ENCODE assay signal across 20 mouse cellular contexts in the genomic region with DNA sequence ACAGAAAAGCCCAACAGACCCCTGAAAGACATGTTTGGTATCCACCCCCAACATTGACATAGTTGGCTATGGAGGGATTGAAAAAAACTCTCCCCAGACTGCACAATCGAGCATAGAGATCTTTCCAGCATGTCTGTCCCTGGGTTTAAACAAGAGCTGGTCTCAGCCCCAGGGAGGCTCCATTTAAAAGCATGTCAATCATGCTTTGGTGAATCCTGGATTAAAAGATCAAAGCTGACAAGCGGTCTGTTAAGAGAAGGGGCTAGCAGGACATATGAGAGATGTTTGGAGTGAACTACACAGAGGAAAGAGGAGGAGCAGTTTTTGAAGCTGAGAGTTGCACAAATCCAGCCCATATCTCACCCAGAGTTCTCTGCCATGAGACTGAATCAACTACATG. TPM values are rescaled to one million over a fixed set of nuclear protein-coding genes. Genes with fewer than 3 reads are reported as not detected.
DNase-seq lines count a peak whose midpoint lies in the region; ATAC-seq and TF ChIP-seq lines count a peak whose summit lies in the region.
"Had no signal": no experiment of that assay in that cellular context is flagged by ENCODE, and none has a peak within 500 bp of the region (broad histone marks: within the 10 kb centered on the region; RNA-seq: fewer than 3 reads in every experiment).

No protein-coding gene starts in this region.

- ATAC-seq in forebrain, embryonic 16.5 days = no peak
- ATAC-seq in forebrain, embryonic 13.5 days = no peak
- no peak for ATAC-seq in midbrain, embryonic 16.5 days
- ATAC-seq in midbrain, embryonic 14.5 days (ENCODE audit: low FRiP score, low TSS enrichment) = no peak
- ATAC-seq: activated CD4-positive, CD25-positive, alpha-beta regulatory T cell, adult 4 months; inflammation-experienced regulatory T-cells, adult 6 months; Patski had no signal

- no peaks in the 10 kb centered on the region for H3K27me3 ChIP-seq in forebrain, embryonic 16.5 days (replicated peaks; ENCODE audit: control insufficient read depth, insufficient read depth, low read length)
- H3K27me3 ChIP-seq in forebrain, embryonic 13.5 days = no peaks in the 10 kb centered on the region
- no peaks in the 10 kb centered on the region for H3K27me3 ChIP-seq in midbrain, embryonic 10.5 days (ENCODE audit: low read depth, poor library complexity, severe bottlenecking)
- no peaks in the 10 kb centered on the region for H3K27me3 ChIP-seq in midbrain, embryonic 16.5 days (ENCODE audit: control insufficient read depth, insufficient read depth, low read depth, low read length)
- no peaks in the 10 kb centered on the region for H3K27me3 ChIP-seq in midbrain, embryonic 14.5 days (ENCODE audit: control insufficient read depth, insufficient read depth, low read length)
- H3K27me3 ChIP-seq: CH12.LX; embryonic facial prominence, embryonic 12.5 days; Patski had no signal

- no peak overlapping the region for H3K4me3 ChIP-seq in forebrain, embryonic 16.5 days (replicated peaks; ENCODE audit: low read length)
- H3K4me3 ChIP-seq in forebrain, embryonic 13.5 days = no peak overlapping the region
- no peak overlapping the region for H3K4me3 ChIP-seq in midbrain, embryonic 10.5 days
- H3K4me3 ChIP-seq in midbrain, embryonic 16.5 days (ENCODE audit: low read depth, low read length) = no peak overlapping the region
- H3K4me3 ChIP-seq in midbrain, embryonic 14.5 days (replicated peaks; ENCODE audit: low read depth, low read length) = no peak overlapping the region
- no peak overlapping the region for H3K4me3 ChIP-seq in layer of hippocampus, adult 2 months
- H3K4me3 ChIP-seq: embryonic facial prominence, embryonic 12.5 days had no signal

- H3K27ac ChIP-seq in forebrain, embryonic 16.5 days (ENCODE audit: low read length) = peak overlapping the region; percentile 62
- no peak overlapping the region for H3K27ac ChIP-seq in forebrain, embryonic 13.5 days
- H3K27ac ChIP-seq in midbrain, embryonic 10.5 days (replicated peaks) = peak overlapping the region; percentile 33; the same call in 1 of the 2 replicates
- H3K27ac ChIP-seq in midbrain, embryonic 16.5 days (ENCODE audit: low read length) = no peak overlapping the region
- peak overlapping the region; percentile 50 for H3K27ac ChIP-seq in midbrain, embryonic 14.5 days (replicated peaks; ENCODE audit: low read depth, low read length)
- H3K27ac ChIP-seq in layer of hippocampus, adult 2 months = no peak overlapping the region
- H3K27ac ChIP-seq: embryonic facial prominence, embryonic 12.5 days had no signal

- no peak for DNase-seq in midbrain, embryonic 10.5 days (ENCODE audit: low spot score)
- DNase-seq in midbrain, embryonic 14.5 days = peak; percentile 45
- no peak for DNase-seq in neural tube, embryonic 10.5 days (ENCODE audit: extremely low spot score, low spot score)
- no peak for DNase-seq in layer of hippocampus, adult 2 months (ENCODE audit: low spot score in 2 of 2)
- DNase-seq: adrenal gland, postnatal 14 days; cerebellum, adult 11-12 months; cerebellum, adult 9-10 months; cerebellum, postnatal 25 days; gastrocnemius, postnatal 36 days; heart, adult 11 months; heart, postnatal 10 days; heart, postnatal 4 days had no signal

- peaks cover 20% of the 10 kb centered on the region for H3K4me1 ChIP-seq in forebrain, embryonic 16.5 days (replicated peaks; ENCODE audit: control insufficient read depth, insufficient read depth, low read length)
- H3K4me1 ChIP-seq in forebrain, embryonic 13.5 days = peaks cover 34% of the 10 kb centered on the region
- H3K4me1 ChIP-seq in midbrain, embryonic 10.5 days = peaks cover 37% of the 10 kb centered on the region
- H3K4me1 ChIP-seq in midbrain, embryonic 16.5 days (ENCODE audit: control insufficient read depth, insufficient read depth, low read length) = peaks cover 16% of the 10 kb centered on the region
- H3K4me1 ChIP-seq in midbrain, embryonic 14.5 days (ENCODE audit: control insufficient read depth, insufficient read depth, low read length) = peaks cover 25% of the 10 kb centered on the region
- H3K4me1 ChIP-seq: embryonic facial prominence, embryonic 12.5 days had no signal

- 6% methylated on average over 2 of the region's 2 CpGs for WGBS in forebrain, embryonic 16.5 days
- 11% methylated on average over 2 of the region's 2 CpGs for WGBS in forebrain, embryonic 13.5 days
- WGBS in midbrain, embryonic 10.5 days = 17% methylated on average over 2 of the region's 2 CpGs
- 9% methylated on average over 2 of the region's 2 CpGs for WGBS in midbrain, embryonic 16.5 days
- WGBS in midbrain, embryonic 14.5 days = 6% methylated on average over 2 of the region's 2 CpGs

- no peak for TF ChIP-seq CTCF in layer of hippocampus, adult 2 months (conservative IDR thresholded peaks at IDR 0.05)

- peaks cover 8% of the 10 kb centered on the region for H3K36me3 ChIP-seq in forebrain, embryonic 16.5 days (ENCODE audit: control insufficient read depth, insufficient read depth)
- H3K36me3 ChIP-seq in forebrain, embryonic 13.5 days (ENCODE audit: poor library complexity, severe bottlenecking) = peaks cover 27% of the 10 kb centered on the region
- H3K36me3 ChIP-seq in midbrain, embryonic 10.5 days = peaks cover 46% of the 10 kb centered on the region
- no peaks in the 10 kb centered on the region; the same call in 1 of the 2 replicates for H3K36me3 ChIP-seq in midbrain, embryonic 16.5 days (ENCODE audit: control insufficient read depth, insufficient read depth, low read length)
- no peaks in the 10 kb centered on the region for H3K36me3 ChIP-seq in midbrain, embryonic 14.5 days (ENCODE audit: control insufficient read depth, insufficient read depth, low read length)
- H3K36me3 ChIP-seq: embryonic facial prominence, embryonic 12.5 days had no signal

- H3K4me2 ChIP-seq in forebrain, embryonic 16.5 days (ENCODE audit: low read length) = no peak overlapping the region
- no peak overlapping the region for H3K4me2 ChIP-seq in forebrain, embryonic 13.5 days
- no peak overlapping the region for H3K4me2 ChIP-seq in midbrain, embryonic 16.5 days (ENCODE audit: low read length)
- H3K4me2 ChIP-seq in midbrain, embryonic 14.5 days (ENCODE audit: low read length) = no peak overlapping the region
- H3K4me2 ChIP-seq: embryonic facial prominence, embryonic 12.5 days had no signal

- H3K9me3 ChIP-seq in forebrain, embryonic 16.5 days (ENCODE audit: control insufficient read depth, low read length) = peaks cover 9% of the 10 kb centered on the region
- peaks cover 11% of the 10 kb centered on the region for H3K9me3 ChIP-seq in forebrain, embryonic 13.5 days (replicated peaks)
- peaks cover 12% of the 10 kb centered on the region for H3K9me3 ChIP-seq in midbrain, embryonic 10.5 days (replicated peaks)
- H3K9me3 ChIP-seq in midbrain, embryonic 16.5 days (replicated peaks; ENCODE audit: control insufficient read depth, low read length, poor library complexity, severe bottlenecking) = no peaks in the 10 kb centered on the region; the same call in 1 of the 2 replicates
- 0 out of 2 replicates have a peak, but pooled peaks cover 8% of the 10 kb centered on the region for H3K9me3 ChIP-seq in midbrain, embryonic 14.5 days (ENCODE audit: control insufficient read depth, low read length)
- H3K9me3 ChIP-seq: embryonic facial prominence, embryonic 12.5 days had no signal

- H3K9ac ChIP-seq in forebrain, embryonic 16.5 days (replicated peaks; ENCODE audit: low read depth, low read length) = no peak overlapping the region
- no peak overlapping the region for H3K9ac ChIP-seq in forebrain, embryonic 13.5 days
- H3K9ac ChIP-seq in midbrain, embryonic 16.5 days (ENCODE audit: low read depth, low read length) = no peak overlapping the region
- no peak overlapping the region for H3K9ac ChIP-seq in midbrain, embryonic 14.5 days (replicated peaks; ENCODE audit: low read length)
- H3K9ac ChIP-seq: embryonic facial prominence, embryonic 12.5 days had no signal

RNA-seq across cellular contexts. Expression of a gene that starts 38.5 kb away (rescaled TPM):
- 32.4 and 33.9 TPM in 2 replicates for polyA plus RNA-seq in forebrain, embryonic 16.5 days (2015; fragmentation: Nextera tagmentation; extraction: Ambion mirVana)
- polyA plus RNA-seq in forebrain, embryonic 13.5 days (2015; fragmentation: Nextera tagmentation; extraction: Ambion mirVana) = 26.3 and 28.5 TPM in 2 replicates
- 10.0 and 14.6 TPM in 2 replicates for polyA plus RNA-seq in midbrain, embryonic 10.5 days (2016; fragmentation: Nextera tagmentation; extraction: Ambion mirVana)
- 16.6 and 19.8 TPM in 2 replicates for polyA plus RNA-seq in midbrain, embryonic 16.5 days (2015; fragmentation: Nextera tagmentation; extraction: Ambion mirVana)
- 21.5 and 22.6 TPM in 2 replicates for polyA plus RNA-seq in midbrain, embryonic 14.5 days (2014; fragmentation: Nextera tagmentation; extraction: Ambion mirVana)
- 10 to 100 TPM; 29.4 to 29.9 TPM for total RNA-seq in layer of hippocampus, adult 2 months (2021)
- total RNA-seq: CH12.LX had no signal
- polyA plus RNA-seq: activated CD4-positive, CD25-positive, alpha-beta regulatory T cell, adult 4 months; inflammation-experienced regulatory T-cells, adult 6 months had no signal

Comparison
In these comparisons a context has a peak if more than half of its experiments do, and no peak if none do; other contexts are left out.
1. H3K27ac ChIP-seq: peak in forebrain, embryonic 16.5 days (single experiment), midbrain, embryonic 10.5 days (single experiment) and midbrain, embryonic 14.5 days (single experiment); none in forebrain, embryonic 13.5 days (single experiment), midbrain, embryonic 16.5 days (single experiment) and layer of hippocampus, adult 2 months (single experiment).